Mouse (Mus musculus): ENCODE measurements around the gene Rnf114. TPM values are rescaled to one million over a fixed set of nuclear protein-coding genes. Genes with fewer than 3 reads are reported as not detected.

Rnf114 gene
- polyA plus RNA-seq, 1 experiment from 2014 or later: 101 TPM

GRCm38 (mm10) chr2:167470611-167471010 lies 21.8 kb upstream of the Rnf114 start:
- Histone ChIP-seq H3K4me3 (ENCODE audit: low read length) (no peak overlapping the region), H3K4me1 (replicated peaks; ENCODE audit: control insufficient read depth, insufficient read depth, low read length) (no peaks in the 10 kb centered on the region), H3K36me3 (ENCODE audit: control insufficient read depth, insufficient read depth, low read length) (peaks cover 42% of the 10 kb centered on the region), H3K4me2 (ENCODE audit: low read depth, low read length) (no peak overlapping the region), H3K27me3 (ENCODE audit: control insufficient read depth, insufficient read depth, low read depth, low read length) (no peaks in the 10 kb centered on the region), H3K9ac (ENCODE audit: low read length) (no peak overlapping the region), H3K27ac (ENCODE audit: low read length) (no peak overlapping the region), H3K9me3 (ENCODE audit: control insufficient read depth, low read length) (no peaks in the 10 kb centered on the region)
- WGBS: 82% methylated on average over 3 of the region's 3 CpGs
- ATAC-seq (ENCODE audit: low read depth): no peak

DNA sequence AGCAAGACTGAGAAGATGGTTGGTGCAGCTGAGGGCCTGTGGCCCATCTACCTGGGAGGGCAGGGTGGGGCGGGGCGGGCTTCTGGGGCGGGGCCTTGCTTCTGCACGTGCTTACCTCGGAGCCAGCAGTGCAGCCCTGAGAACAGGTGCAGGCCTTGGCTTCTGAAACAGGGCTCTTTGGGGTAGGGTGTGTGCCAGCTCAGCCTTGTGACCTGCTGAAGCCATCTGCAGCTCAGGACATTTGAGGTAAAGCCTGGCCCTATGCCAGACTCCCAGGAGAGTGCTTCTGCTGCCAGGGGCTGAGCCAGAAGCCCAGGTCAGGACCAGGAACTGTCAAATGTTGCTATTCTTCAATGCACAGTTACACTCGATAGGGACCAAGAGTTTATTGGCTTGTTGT lies 20.9 kb upstream of the Rnf114 start:
- no peak overlapping the region for H3K27ac ChIP-seq (ENCODE audit: low read length)
- no peaks in the 10 kb centered on the region for H3K9me3 ChIP-seq (ENCODE audit: control insufficient read depth, low read length)
- WGBS: 84% methylated on average over 6 of the region's 6 CpGs
- H3K4me1 ChIP-seq (replicated peaks; ENCODE audit: control insufficient read depth, insufficient read depth, low read length): peaks cover 7% of the 10 kb centered on the region; the same call in 1 of the 2 replicates
- no peak for ATAC-seq (ENCODE audit: low read depth)
- no peak overlapping the region for H3K4me2 ChIP-seq (ENCODE audit: low read depth, low read length)
- peaks cover 38% of the 10 kb centered on the region for H3K36me3 ChIP-seq (ENCODE audit: control insufficient read depth, insufficient read depth, low read length)
- no peak overlapping the region for H3K9ac ChIP-seq (ENCODE audit: low read length)
- no peaks in the 10 kb centered on the region for H3K27me3 ChIP-seq (ENCODE audit: control insufficient read depth, insufficient read depth, low read depth, low read length)
- no peak overlapping the region for H3K4me3 ChIP-seq (ENCODE audit: low read length)

- no peaks in the 10 kb centered on the region for H3K27me3 ChIP-seq (ENCODE audit: control insufficient read depth, insufficient read depth, low read depth, low read length)
Observed at GRCm38 (mm10) chr2:167474218-167474617, 18.2 kb upstream of the Rnf114 start.

GRCm38 (mm10) chr2:167475596-167475995 lies 16.8 kb upstream of the Rnf114 start:
- H3K36me3 ChIP-seq (ENCODE audit: control insufficient read depth, insufficient read depth, low read length): peaks cover 28% of the 10 kb centered on the region
- no peaks in the 10 kb centered on the region for H3K9me3 ChIP-seq (ENCODE audit: control insufficient read depth, low read length)
- H3K9ac ChIP-seq (ENCODE audit: low read length): no peak overlapping the region
- H3K4me2 ChIP-seq (ENCODE audit: low read depth, low read length): no peak overlapping the region
- no peak overlapping the region for H3K4me3 ChIP-seq (ENCODE audit: low read length)
- H3K27me3 ChIP-seq (ENCODE audit: control insufficient read depth, insufficient read depth, low read depth, low read length): no peaks in the 10 kb centered on the region
- peaks cover 7% of the 10 kb centered on the region; the same call in 1 of the 2 replicates for H3K4me1 ChIP-seq (replicated peaks; ENCODE audit: control insufficient read depth, insufficient read depth, low read length)
- ATAC-seq (ENCODE audit: low read depth): no peak
- no peak overlapping the region for H3K27ac ChIP-seq (ENCODE audit: low read length)
- 80% methylated on average over 5 of the region's 5 CpGs for WGBS

More at GRCm38 (mm10) chr2:167474218-167474617, 18.2 kb upstream of the Rnf114 start:
- H3K4me3 ChIP-seq (ENCODE audit: low read length): no peak overlapping the region
- no peaks in the 10 kb centered on the region for H3K9me3 ChIP-seq (ENCODE audit: control insufficient read depth, low read length)
- no peak for ATAC-seq (ENCODE audit: low read depth)
- H3K9ac ChIP-seq (ENCODE audit: low read length): no peak overlapping the region
- H3K27ac ChIP-seq (ENCODE audit: low read length): no peak overlapping the region
- H3K4me1 ChIP-seq (replicated peaks; ENCODE audit: control insufficient read depth, insufficient read depth, low read length): peaks cover 7% of the 10 kb centered on the region; the same call in 1 of the 2 replicates
- peaks cover 37% of the 10 kb centered on the region for H3K36me3 ChIP-seq (ENCODE audit: control insufficient read depth, insufficient read depth, low read length)
- 86% methylated on average over 6 of the region's 6 CpGs for WGBS
- H3K4me2 ChIP-seq (ENCODE audit: low read depth, low read length): no peak overlapping the region

DNA sequence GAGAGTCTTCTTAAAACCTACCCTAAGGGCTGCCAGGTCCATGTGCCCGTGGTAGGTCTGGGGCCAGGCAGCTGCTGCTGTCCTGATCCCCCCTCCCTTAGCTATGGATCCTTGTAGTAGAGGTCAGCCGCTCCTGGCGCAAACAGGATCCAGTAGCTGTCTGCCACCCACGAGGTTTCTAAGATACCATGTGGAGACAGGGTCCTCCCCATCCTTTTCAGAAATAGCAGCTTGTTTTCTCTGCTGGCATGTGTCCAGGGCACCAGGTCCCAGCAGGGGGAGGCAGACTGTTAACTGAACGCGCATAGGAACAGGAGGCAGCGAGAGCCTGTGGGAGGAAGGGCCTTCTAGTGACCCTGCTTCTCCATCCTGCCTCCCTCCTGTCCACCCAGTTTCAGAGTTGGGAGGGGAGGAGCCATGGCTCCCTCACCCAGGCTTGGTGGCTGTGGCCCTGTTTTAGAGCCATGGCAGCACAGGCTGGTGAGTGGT lies 16.2 kb upstream of the Rnf114 start:
- Histone ChIP-seq H3K4me1 (replicated peaks; ENCODE audit: control insufficient read depth, insufficient read depth, low read length) (peaks cover 7% of the 10 kb centered on the region; the same call in 1 of the 2 replicates), H3K27ac (ENCODE audit: low read length) (peak overlapping the region; percentile 11; the same call in 1 of the 2 replicates), H3K9me3 (ENCODE audit: control insufficient read depth, low read length) (no peaks in the 10 kb centered on the region), H3K27me3 (ENCODE audit: control insufficient read depth, insufficient read depth, low read depth, low read length) (no peaks in the 10 kb centered on the region), H3K9ac (ENCODE audit: low read length) (no peak overlapping the region), H3K4me3 (ENCODE audit: low read length) (no peak overlapping the region), H3K36me3 (ENCODE audit: control insufficient read depth, insufficient read depth, low read length) (peaks cover 27% of the 10 kb centered on the region), H3K4me2 (ENCODE audit: low read depth, low read length) (no peak overlapping the region)
- ATAC-seq (ENCODE audit: low read depth): peak; percentile 72
- 17% methylated on average over 7 of the region's 7 CpGs for WGBS

- no peak overlapping the region for H3K4me2 ChIP-seq (ENCODE audit: low read depth, low read length)
- peaks cover 7% of the 10 kb centered on the region; the same call in 1 of the 2 replicates for H3K4me1 ChIP-seq (replicated peaks; ENCODE audit: control insufficient read depth, insufficient read depth, low read length)
- H3K27ac ChIP-seq (ENCODE audit: low read length): peak overlapping the region; percentile 11; the same call in 1 of the 2 replicates
- H3K4me3 ChIP-seq (ENCODE audit: low read length): no peak overlapping the region
- H3K9ac ChIP-seq (ENCODE audit: low read length): no peak overlapping the region
- no peaks in the 10 kb centered on the region for H3K27me3 ChIP-seq (ENCODE audit: control insufficient read depth, insufficient read depth, low read depth, low read length)
- H3K36me3 ChIP-seq (ENCODE audit: control insufficient read depth, insufficient read depth, low read length): peaks cover 25% of the 10 kb centered on the region
- WGBS: 56% methylated on average over 4 of the region's 4 CpGs
- H3K9me3 ChIP-seq (ENCODE audit: control insufficient read depth, low read length): no peaks in the 10 kb centered on the region
- 0 out of 2 replicates have a peak, but pooled peaks have one; percentile 6 for ATAC-seq (ENCODE audit: low read depth)
Observed at GRCm38 (mm10) chr2:167476762-167477161, 15.7 kb upstream of the Rnf114 start.

DNA sequence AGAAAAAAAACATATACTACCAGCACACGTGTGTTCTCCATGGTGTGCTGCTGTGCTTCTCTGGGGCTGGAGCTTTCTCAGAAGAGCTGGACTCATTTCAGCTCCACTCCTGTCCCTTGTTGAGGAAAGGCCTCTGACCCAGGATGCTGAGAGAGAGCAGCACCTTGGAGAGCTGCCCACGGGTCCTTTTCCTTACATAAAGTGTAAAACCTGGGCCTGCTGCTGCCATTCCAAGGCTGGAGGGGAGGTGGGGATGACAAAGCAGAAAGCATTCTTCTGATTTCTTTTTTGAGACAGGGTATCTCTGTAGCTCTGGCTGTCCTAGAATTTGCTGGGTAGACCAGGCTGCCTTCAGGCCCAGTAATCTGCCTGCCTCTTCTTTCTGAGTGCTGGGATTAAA lies 14.3 kb upstream of the Rnf114 start:
- H3K4me1 ChIP-seq (replicated peaks; ENCODE audit: control insufficient read depth, insufficient read depth, low read length): peaks cover 7% of the 10 kb centered on the region; the same call in 1 of the 2 replicates
- H3K9ac ChIP-seq (ENCODE audit: low read length): no peak overlapping the region
- no peak for ATAC-seq (ENCODE audit: low read depth)
- 34% methylated on average over 2 of the region's 2 CpGs for WGBS
- H3K27me3 ChIP-seq (ENCODE audit: control insufficient read depth, insufficient read depth, low read depth, low read length): no peaks in the 10 kb centered on the region
- no peaks in the 10 kb centered on the region for H3K9me3 ChIP-seq (ENCODE audit: control insufficient read depth, low read length)
- H3K27ac ChIP-seq (ENCODE audit: low read length): no peak overlapping the region
- H3K36me3 ChIP-seq (ENCODE audit: control insufficient read depth, insufficient read depth, low read length): peaks cover 21% of the 10 kb centered on the region
- no peak overlapping the region for H3K4me3 ChIP-seq (ENCODE audit: low read length)
- no peak overlapping the region for H3K4me2 ChIP-seq (ENCODE audit: low read depth, low read length)

- Histone ChIP-seq H3K9me3 (ENCODE audit: control insufficient read depth, low read length) (no peaks in the 10 kb centered on the region), H3K36me3 (ENCODE audit: control insufficient read depth, insufficient read depth, low read length) (peaks cover 23% of the 10 kb centered on the region), H3K4me2 (ENCODE audit: low read depth, low read length) (no peak overlapping the region), H3K27me3 (ENCODE audit: control insufficient read depth, insufficient read depth, low read depth, low read length) (no peaks in the 10 kb centered on the region), H3K9ac (ENCODE audit: low read length) (no peak overlapping the region), H3K4me3 (ENCODE audit: low read length) (no peak overlapping the region), H3K4me1 (replicated peaks; ENCODE audit: control insufficient read depth, insufficient read depth, low read length) (peaks cover 7% of the 10 kb centered on the region; the same call in 1 of the 2 replicates), H3K27ac (ENCODE audit: low read length) (no peak overlapping the region)
- 89% methylated on average over 1 of the region's 1 CpGs for WGBS
- ATAC-seq (ENCODE audit: low read depth): no peak
Observed at GRCm38 (mm10) chr2:167479501-167479900, 12.9 kb upstream of the Rnf114 start.

DNA sequence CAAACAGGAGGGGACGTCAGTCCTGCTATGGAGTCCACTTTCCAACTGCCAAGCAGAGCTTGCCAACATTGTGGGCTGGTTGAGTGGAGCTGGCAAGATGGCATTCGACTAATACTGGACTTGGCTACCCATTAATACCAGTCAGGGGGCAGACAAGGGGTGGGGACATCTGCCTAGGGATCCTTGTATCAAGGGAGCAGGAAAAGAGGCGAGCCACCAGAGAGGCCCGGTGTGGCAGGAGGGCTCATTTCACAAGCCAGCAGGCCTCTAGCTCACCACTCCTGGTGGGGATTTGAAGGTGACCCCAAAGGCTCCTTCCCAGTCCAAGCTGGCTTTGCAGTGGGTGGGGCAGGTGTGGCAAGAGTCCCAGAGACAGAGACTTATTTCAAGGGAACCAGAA lies 9.8 kb upstream of the Rnf114 start:
- no peak for ATAC-seq (ENCODE audit: low read depth)
- 87% methylated on average over 4 of the region's 4 CpGs for WGBS
- no peak overlapping the region for H3K4me2 ChIP-seq (ENCODE audit: low read depth, low read length)

More for the DNA sequence above, 9.8 kb upstream of the Rnf114 start:
- Histone ChIP-seq H3K4me1 (replicated peaks; ENCODE audit: control insufficient read depth, insufficient read depth, low read length) (no peaks in the 10 kb centered on the region), H3K4me3 (ENCODE audit: low read length) (no peak overlapping the region), H3K36me3 (ENCODE audit: control insufficient read depth, insufficient read depth, low read length) (peaks cover 20% of the 10 kb centered on the region), H3K9ac (ENCODE audit: low read length) (no peak overlapping the region), H3K27me3 (ENCODE audit: control insufficient read depth, insufficient read depth, low read depth, low read length) (no peaks in the 10 kb centered on the region), H3K27ac (ENCODE audit: low read length) (no peak overlapping the region), H3K9me3 (ENCODE audit: control insufficient read depth, low read length) (no peaks in the 10 kb centered on the region)

All from lung, embryonic 16.5 days (tissue).